In the genomic region with DNA sequence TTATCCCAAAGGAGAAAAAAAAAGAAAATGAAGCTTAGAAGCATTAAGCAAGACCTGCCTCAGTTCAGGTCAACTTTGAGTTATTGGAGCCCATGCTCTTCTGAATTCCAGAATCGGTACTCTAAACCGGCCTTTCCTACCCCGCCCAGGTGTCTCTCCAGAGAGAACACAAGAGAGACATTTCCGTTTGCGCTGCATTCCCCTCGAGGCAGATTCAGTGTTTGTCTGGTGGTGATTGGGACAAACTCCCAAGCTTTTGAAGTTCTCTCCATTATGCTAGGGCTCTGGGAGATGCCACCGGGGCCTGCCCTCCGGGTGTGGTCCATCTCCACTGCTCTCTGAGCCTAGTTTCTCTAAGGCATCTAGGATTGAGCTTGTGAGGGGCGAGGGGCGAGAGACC, we compare ENCODE assay signal across 17 mouse cellular contexts.
"Had no signal": no experiment of that assay in that cellular context is flagged by ENCODE, and none has a peak within 500 bp of the region (broad histone marks: within the 10 kb centered on the region; RNA-seq: fewer than 3 reads in every experiment).

No protein-coding gene starts in this region.

- H3K9ac ChIP-seq: neural tube, embryonic 12.5 days; neural tube, embryonic 13.5 days; neural tube, embryonic 15.5 days; stomach, embryonic 15.5 days had no signal

- DNase-seq: retina, postnatal 1 day; right cerebral cortex, adult 18-20 months; right cerebral cortex, postnatal 14 days; right cerebral cortex, postnatal 25 days; right cerebral cortex, postnatal 4 days; spleen, adult 18-20 months; thymus, adult 18-20 months; thymus, adult 2 months; thymus, postnatal 14 days; thymus, postnatal 25 days; thymus, postnatal 36 days; thymus, postnatal 4 days had no signal

- H3K27ac ChIP-seq: neural tube, embryonic 12.5 days; neural tube, embryonic 13.5 days; neural tube, embryonic 15.5 days; stomach, embryonic 15.5 days; stomach, postnatal 0 days had no signal

- H3K4me1 ChIP-seq: stomach, embryonic 15.5 days had no signal

- H3K27me3 ChIP-seq: neural tube, embryonic 12.5 days; neural tube, embryonic 13.5 days; neural tube, embryonic 15.5 days; stomach, embryonic 15.5 days had no signal

- H3K4me3 ChIP-seq: neural tube, embryonic 12.5 days; neural tube, embryonic 13.5 days; neural tube, embryonic 15.5 days; stomach, embryonic 15.5 days had no signal

- H3K36me3 ChIP-seq: neural tube, embryonic 12.5 days; neural tube, embryonic 13.5 days; neural tube, embryonic 15.5 days; stomach, embryonic 15.5 days had no signal
